Mouse (Mus musculus): ENCODE data around the gene Pigo. TPM values are rescaled to one million over a fixed set of nuclear protein-coding genes. Genes with fewer than 3 reads are reported as not detected.

The Pigo gene
- 1 to 10 TPM; 7.6 to 9.6 TPM for total RNA-seq (2021)
- long read RNA-seq, experiment 1, full-length matches to known transcripts = 2 of 17 reads
- long read RNA-seq, experiment 1, partial matches to known transcripts = 4 of 17 reads
- long read RNA-seq, experiment 1, other reads (novel, unspliced or antisense) = 11 of 17 reads
- long read RNA-seq, experiment 2, full-length matches to known transcripts = 4 of 18 reads
- long read RNA-seq, experiment 2, partial matches to known transcripts = 4 of 18 reads
- long read RNA-seq, experiment 2, other reads (novel, unspliced or antisense) = 10 of 18 reads

DNA sequence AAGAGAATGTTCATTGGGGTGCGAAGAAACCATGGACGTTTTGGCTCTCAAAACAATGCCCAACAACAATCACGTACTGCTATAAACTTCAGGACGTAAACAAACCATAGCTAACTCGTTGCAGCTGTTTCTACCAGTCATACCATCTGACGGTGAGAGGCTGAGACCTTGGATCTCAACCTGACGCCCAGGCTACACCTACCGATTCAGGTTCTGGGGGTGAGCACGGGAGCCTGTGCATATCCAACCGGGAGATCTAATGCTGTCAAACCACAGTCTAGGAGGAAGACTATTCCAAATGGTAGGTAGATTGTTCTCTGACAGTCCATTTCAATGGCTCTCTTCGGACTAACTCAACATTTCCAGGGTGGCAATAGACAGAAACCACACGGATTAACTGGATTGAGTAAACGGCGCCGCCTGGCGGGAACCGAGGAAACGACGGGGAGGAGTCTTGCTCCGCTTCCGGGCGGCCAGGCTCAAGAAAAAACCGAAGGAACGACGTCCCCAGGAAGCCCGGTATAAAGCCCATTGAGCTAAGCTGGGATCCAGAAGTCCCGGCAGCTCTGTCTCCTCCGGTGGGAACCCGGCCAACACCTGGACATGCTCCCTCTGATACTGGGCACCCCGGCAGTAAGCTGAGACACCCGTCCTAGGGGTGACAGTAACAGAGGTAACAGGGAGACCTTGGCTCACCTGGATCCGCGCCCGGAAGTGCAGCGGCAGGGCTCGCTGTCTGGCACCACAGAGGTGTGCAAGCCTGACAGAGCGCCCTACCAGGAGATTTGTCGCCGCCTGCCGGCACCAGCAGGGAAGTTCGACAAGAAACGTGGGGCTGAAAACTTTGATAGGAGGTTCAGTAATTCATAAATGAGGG is at the start of gene Pigo:
Gene Pigo, minus strand, starts transcription at position 736 of the 877 bp plus-strand sequence.
- peak; percentile 96 for DNase-seq

DNA sequence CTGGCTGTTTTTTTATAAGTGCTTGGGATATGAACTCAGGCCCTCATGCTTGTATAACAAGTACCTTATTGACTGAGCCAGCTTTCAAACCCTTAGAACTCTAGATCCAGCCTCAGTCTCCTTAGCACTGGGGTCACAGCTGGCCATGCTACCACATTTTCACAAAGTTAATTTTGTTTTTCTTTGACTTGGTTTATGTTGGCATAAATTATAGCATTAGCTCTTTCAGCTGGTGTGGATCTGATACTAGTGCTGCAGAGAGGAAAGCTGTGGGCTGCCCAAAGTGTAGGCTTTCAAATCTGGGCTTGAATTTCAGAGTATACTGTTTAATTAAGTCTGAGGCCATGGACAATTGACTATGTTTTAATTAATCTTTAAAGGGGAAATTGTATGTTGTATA is 49.3 kb upstream of the Pigo start:
- DNase-seq = no peak

DNA sequence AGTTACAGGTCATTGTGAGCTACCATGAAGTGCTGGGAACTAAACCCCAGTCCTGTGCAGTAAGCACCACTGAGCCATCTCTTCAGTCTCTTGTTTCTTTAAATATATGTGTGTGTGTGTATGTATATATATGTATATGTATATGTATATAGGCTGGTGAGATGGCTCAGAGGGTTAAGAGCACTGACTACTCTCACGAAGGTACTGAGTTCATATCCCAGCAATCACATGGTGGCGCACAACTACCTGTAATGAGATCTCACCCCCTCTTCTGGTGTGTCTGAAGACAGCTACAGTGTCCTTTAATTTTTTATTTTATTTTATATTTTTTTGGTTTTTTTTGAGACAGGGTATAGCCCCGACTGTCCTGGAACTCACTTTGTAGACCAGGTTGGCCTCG is 39.9 kb upstream of the Pigo start:
- DNase-seq = no peak

DNA sequence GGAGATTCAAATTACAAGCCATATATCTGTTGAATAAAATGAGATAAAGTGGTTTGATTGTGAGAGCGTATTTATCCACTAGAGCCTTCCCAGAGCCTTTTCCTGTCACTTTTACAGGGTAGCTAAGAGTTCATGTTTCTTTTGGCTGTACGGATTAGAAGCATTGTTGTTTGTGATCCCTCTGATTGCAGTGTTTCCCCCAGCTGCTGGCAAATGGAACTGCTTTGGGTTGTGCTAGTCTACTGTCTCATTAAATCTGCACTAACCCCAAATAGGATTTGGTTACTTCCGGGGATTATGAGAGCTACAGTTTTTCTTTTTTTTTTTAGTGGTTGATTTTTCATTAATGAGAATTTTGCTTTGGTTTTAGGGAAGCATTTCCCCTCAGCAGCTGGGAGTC is 34.7 kb upstream of the Pigo start:
- no peak for DNase-seq

DNA sequence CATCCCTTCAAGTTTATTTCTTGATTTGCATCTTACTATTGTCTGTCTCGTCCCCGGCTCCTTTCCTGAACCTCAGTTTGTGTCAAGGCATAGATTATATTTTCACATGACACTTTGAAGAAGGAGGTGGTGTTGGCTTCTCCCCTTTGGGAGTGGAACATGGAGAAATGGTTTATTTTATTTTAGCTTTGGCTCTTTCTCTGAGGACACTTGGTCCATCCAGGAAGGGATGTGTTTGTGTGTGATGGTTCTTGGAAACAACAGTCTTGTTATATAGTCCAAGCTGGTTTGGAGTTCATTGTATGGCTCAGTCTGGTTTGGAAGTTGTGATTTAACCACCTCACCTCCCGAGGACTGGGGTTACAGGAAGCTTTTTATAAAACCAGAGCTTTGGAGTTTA is 34.1 kb upstream of the Pigo start:
- no peak for DNase-seq

DNA sequence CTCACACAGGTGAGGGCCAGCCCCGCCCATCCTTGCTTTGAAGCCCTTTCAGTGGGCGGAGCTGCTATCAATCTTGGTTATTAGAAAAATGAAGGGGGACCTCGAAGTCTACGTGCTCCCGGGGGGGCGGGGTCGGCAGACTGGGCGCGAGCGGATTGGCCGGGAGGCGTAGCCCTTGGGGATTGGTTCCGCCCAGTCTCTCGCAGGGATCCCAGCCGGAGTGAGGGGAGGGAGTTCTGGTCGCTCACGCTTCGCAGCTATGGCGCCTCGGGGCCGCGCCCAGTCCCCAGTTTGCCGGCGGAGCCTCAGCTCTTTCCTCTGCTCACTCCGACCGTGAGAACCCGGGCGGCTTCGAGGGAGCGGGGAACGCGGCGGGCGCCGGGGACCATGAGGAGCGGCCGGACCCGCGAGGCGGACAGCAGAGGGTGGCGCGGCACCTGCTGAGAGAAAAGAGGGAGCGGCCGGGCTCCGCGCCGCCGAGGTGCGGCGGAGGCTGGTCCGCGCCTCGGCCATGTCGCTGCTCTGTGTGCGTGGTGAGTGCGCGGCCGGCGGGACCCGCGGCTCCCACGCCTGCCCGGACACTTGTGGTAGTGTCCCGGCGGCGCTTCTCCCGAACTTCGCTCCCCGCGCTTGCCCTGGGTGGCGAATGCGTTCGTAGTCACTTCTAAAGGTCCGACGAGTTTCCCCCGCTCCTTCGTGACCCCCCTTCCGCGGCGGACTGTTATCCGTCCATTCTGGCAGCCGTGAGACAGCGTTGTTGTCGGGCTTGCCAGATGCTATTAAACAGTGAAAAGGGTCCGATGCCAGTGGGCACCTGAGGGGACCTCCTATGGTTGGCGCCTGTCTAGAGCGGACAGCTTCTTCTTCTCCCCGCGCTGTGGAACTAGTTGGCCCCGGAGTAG is 33.4 kb upstream of the Pigo start, which contains the start of gene Unc13b:
Gene Unc13b, plus strand, starts transcription at position 201 of the 902 bp plus-strand sequence.
- DNase-seq = peak; percentile 80

DNA sequence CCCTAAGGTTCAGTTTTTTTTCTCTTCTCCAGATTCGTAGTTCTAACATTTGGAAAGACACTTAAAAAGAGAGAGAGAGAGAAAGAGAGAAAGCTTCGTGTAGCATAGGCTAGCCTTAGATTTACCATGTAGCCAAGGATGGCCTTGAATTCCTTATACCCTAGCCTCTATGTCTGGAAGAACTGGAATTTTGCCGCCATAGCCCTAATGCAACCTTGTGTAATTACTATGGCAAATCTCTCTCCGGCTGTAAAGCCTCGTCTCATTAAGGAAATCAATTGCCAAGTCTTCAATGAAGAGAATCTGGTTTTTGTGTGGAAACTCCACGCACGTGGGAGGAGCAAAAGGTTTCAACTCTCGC is 32.8 kb upstream of the Pigo start:
- DNase-seq = no peak

DNA sequence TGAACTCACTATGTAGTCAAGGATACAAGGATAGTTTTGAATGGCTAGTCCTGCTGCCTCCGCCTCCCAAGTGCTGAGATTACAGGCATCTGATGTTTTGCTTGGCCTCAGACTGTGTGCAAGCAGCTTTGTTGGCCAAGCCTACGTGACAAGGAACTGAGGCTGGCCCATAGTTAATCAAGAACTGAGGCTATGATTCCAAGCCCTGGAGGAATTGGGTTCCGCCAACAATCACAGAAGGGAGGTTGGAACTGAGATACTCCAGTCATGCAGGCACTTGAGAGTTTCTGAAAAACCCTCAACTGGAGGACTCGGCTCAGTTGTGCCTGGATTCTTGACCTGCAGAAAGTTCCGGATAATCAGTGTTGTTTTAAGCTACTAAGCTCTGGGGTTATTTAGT is 32.0 kb upstream of the Pigo start:
- DNase-seq = no peak

DNA sequence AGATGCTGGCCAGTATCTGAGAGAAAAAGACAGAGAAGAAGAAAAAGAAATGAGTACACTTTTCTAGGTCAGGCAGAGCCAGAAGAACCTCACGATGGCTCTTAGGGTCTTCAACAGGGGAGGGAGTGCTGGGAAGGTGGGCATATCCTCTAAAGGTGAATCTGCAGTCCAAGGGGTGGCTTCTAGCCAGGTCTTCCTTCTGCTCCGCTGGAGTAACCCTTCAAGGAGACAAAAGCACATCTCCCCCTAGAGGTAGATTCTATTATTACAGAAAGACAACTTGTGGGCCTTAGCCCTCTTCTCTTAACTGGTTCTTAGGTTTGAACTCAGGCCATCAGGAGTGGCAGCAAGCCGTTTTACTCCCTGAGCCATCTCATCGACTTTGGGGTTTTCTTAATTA is 27.0 kb upstream of the Pigo start:
- no peak for DNase-seq

DNA sequence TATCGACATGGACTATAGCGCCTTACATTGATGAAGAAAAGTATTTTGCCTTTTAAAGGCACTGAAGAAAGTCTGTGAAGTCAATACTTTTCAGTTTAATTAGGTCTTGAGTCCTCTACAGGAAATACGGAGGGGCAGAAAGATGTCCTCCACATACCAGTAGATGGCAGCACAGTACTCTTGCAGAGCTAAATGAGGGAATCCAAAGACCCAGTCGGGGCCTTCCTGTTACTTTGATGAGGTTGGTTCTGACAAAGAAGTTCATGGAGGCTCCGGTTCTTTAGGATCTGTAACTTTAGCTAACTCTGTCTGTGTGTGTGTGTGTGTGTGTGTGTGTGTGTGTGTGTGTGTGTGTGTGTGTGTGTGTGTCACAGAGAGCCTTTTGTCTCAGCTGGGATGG is 21.6 kb upstream of the Pigo start:
- peak; percentile 53 for DNase-seq

DNA sequence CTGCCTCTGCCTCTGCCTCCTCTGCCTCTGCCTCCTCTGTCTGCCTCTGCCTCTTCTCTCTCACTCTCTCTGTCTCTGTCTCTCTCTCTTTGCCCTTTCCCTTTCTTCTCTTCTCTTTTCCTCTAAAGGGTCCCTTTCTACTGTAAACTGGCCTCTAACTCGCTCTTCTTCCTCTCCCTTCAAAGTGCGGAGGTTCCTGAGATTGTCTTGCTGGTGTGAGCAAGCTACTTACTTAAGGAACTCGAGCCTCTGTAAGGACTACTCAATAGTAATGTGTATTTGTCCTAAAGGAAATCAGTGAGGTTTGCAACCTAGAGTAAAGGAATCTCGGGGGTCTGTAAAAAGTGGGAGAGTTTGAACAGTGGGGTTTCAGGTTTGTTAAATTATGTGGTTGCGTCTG is 21.0 kb upstream of the Pigo start:
- DNase-seq = no peak

DNA sequence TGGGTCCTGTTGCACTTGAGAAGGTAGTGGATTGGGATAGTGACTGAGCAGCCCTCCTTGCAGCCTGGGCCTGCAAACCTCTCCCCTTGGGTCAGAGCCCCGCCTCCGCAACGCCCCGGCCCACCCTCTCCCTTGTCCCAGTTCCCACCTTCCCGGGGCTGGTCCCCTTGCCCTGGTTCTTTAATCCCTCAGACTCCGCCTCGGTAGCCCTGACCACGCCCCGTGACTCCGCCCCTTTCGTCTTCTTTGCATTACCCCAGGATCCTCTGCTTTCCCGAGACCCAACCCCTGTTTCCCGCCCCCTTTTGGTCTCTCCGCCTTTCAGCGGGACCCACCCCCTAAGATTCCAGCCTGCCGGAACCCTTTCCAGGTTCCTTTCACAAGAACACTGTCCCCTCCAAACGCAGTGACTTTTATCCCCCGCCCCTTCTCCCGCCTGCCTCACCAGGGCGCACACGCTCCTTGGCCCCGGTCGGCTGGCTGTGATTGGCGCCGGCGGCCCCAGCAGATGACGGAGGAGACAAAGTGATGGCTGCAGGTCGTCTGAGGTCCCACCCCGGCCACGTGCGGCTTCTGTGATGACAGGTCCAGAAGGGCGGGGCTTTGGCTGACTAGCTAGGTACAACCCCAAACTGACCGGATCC is 20.2 kb upstream of the Pigo start, which contains the start of gene Fam214b:
Gene Fam214b, minus strand, starts transcription at position 562 of the 644 bp plus-strand sequence.
- DNase-seq = peak; percentile 97

DNA sequence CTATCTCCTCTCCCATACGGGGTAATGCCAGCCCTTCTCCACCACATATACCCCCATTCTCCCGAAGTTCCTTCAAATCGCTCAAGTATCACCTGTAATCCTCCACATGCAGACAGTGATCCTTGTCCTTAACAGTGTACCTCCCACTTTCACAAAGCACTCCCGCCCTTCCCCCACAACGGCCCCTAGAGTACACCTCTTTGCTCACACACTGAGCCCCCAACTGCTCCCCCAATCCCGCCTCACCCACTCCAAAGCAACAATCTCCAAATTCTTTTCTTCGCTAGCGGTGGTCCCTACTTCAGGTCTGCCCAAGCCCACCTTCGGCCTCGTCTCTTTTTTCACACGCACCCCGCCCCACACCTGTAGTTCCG is 19.7 kb upstream of the Pigo start:
- no peak for DNase-seq

DNA sequence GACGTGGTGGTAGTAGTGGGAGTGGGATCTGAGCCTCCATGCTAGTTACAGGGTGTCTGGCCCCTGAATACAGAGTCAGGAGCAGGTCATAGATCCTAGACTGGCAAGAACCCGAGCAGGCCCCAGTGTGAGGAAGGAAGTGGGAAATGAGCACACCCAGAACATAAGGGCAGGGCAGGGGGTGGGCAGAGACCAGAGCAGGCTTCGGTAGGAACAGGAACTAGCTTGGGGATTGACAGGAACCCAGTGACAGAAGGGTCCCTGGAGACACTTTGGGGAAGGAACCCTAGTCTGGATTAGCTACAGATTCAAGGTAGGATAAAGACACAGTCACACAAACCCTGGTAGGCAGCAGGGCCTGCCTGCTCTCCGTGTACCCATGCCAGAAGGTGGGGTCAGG is 19.1 kb upstream of the Pigo start:
- DNase-seq = no peak

DNA sequence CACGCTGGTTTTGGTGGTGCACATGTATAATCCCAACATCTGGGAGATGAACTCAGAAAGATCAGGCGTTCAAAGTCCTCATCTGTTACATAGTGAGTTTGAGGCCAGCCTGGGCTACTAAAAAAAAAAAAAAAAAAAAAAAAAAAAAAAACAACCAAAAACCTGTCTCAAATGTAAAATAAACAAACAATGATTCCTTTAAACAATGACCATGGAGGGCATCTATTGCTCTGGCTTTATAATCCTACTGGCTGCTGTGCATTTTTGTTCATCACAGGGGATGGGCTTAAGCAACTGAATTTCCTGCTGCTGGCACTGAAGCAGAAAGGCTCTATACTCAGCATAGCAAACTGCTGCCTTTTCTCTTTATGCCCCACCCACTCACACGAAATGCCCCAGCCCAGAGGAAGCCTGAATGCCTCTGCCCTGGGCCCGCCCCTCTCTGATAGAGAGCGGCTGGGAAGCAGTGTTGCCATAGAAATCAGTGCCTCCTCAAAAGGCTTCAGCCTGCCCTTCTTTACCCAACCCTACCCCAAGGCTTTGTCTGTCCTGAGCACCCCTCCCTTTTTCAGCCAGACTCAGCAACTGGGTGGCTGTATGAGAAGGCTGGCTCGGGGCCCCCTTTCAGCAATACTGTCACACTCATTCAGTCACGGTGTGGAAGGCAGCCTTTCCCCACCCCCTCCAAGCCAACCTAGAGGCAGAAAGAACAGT is 18.2 kb upstream of the Pigo start:
- no peak for DNase-seq

DNA sequence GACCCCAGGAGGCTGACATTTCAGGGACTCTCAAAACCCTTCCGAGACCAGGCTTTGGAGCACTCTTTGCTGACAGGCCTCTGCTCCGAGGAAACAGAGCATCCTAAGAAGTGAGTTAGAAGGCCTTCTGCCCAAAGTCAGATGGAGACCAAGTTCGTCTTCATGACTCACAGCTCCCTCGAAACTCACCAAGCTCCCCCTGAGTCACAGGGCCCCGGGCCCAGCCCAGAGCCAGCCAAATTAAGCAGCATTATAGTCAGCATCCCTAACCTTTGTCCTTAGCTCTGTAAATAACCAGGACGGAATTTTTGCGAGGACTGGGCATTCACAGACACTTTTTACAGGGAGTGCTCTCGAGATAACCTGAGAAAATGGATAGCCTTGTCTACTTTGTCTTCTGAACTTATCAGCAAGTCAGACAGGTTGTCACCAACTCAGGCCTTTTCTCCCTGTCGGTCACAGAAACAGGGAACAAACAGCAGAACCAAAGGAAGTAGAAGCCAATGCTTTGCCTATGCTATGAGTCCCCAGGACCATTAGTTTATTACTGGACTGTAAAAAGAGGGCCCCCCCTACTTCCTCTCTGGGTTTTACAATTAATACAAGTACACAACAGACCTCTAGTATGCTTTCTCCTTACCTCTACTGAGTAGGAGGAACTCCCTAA is 15.4 kb upstream of the Pigo start:
- no peak for DNase-seq

DNA sequence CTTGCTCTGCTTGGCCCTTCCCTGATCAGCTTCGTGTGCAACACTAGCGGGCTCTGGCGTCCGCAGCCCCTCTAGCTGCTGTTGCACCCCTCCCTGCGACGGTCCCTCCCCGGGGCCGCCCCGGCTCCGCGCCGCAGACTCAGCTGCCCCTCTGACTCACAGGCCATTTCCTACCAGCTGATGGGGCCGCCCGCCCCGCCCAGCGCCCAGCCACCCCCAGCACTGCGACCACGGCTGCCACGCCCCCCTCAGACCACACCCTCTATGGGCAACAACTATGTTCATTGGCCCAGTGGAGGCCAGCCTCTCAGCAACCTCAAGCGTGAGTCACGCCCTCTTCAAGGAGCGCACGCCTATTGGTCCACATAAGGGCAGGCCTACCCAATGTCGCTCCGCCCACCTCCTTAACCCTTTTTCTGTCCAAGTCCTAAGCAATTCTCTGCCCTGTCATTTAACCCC is 14.5 kb upstream of the Pigo start:
- peak; percentile 95 for DNase-seq

DNA sequence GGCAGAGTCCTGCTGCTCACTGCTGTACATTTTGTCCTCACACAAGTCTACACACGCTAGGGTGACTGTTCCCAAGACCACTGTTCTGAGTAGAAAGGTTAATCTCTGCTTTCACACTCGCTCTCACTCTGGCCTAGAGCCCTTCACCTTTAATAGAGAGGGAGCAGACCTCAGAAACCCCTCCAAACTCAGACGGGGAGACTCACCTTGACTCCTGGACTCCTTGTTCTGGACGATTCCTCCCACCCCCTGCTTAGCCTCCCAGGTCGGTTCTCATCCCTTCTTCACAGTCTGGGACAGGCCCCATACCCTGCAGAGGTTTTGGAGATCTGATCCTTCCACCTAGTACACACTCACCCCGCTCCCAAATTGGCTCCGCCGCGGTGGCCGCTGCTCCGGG is 14.0 kb upstream of the Pigo start:
- DNase-seq = no peak

DNA sequence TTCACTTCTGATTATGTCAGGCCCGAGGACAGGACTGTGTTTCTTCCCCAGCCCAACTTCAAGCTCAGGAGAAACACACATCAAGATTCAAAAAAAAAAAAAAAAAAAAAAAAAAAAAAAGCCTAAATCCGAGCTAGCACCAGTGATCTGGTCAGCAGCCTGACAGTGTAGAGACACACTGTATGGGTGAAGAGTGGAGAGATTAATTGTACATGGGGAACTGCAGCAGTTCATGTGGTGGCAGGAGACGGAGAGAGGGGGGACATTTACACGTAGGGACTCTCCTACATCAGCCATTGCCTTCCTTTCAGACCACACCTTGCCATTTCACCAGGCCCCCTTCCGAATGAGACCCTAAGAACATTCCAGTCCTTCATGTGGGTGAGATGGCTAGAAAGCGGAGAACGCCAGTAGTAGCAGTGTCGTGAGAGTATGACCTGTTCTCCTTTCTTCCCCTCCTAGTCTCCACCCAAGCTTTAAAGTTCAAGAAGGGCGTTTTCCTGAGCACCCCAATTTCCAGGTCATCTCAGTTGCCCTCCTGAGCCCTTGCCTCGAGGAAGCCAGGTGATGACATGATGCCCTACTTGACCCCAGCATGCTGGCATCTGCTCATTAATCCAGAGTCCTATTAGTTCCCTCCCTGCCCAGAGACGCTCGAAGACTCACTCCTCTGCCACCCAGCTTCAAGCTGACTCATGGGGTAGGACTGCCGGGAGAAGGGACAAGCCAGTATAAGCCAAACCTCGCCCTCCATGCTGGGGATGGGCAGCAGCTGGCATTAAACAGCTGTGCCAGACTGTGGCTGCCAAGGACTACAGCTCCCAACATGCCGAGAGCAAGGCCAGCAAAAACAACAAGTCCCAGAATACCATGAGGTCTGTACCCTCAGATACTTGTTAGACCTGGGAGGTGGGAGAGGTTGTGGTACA is 13.2 kb upstream of the Pigo start:
- DNase-seq = peak; percentile 53
